Mouse (Mus musculus) olfactory bulb, adult 2 months (tissue): ENCODE results near the gene Sfxn5.

ENCODE experiments used
- CTCF ChIP-seq: fragments of 200-500 bp; IDR thresholded peaks from 2 replicates; pipeline ENCODE4 v1.5.1; 2012; ENCODE audit warnings: low read depth, mild to moderate bottlenecking, low read length, moderate library complexity; ENCODE audit not compliant: insufficient read depth
- POLR2A ChIP-seq: fragments of 200-500 bp; IDR thresholded peaks from 2 replicates; pipeline ENCODE4 v1.6.1; 2012; ENCODE audit warnings: mild to moderate bottlenecking, low read depth, low read length, moderate library complexity; ENCODE audit not compliant: insufficient read depth

DNA sequence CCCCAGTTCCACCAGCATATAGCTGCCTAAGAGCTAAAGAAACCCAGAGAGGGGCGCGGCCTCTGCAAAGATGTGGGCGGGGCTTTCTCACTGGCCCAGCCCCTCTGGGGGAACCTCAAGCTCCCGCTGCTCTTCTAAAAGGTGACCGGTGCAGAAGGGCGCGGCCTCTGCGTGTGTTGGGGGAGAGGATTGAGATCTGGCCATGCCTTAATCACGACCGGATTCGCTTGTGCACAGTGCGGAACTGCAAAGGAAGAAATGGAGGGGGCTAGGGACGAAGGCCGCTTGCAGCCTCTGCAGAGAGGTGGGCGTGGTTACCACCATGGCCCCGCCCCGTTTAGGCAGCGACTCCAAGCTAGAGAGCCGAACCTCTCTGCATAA lies 41.5 kb upstream of the Sfxn5 start:
- TF ChIP-seq POLR2A = no peak
- no peak for TF ChIP-seq CTCF
